Mouse (Mus musculus) hindbrain, embryonic 11.5 days (tissue): Measurements from ENCODE around the gene Emid1. TPM values are rescaled to one million over a fixed set of nuclear protein-coding genes. Genes with fewer than 3 reads are reported as not detected.

Source experiments
- ATAC-seq: fragments of 200-750 bp; cut with Nextera tagmentation; 2 replicates; pipeline ENCODE4 v1.8.0; 2017; ENCODE audit warnings: mild to moderate bottlenecking, moderate TSS enrichment, moderate library complexity; ENCODE audit not compliant: low FRiP score
- DNase-seq: peaks from one replicate; pipeline ENCODE4 v3.0.0-alpha.2; 2015; ENCODE audit warnings: low spot score
- H3K27ac ChIP-seq: fragments of 300-500 bp; sonication (generic); 2 replicates; pipeline ENCODE4 v1.5.1; 2014; ENCODE audit warnings: mild to moderate bottlenecking, low read depth, low read length
- H3K27me3 ChIP-seq: fragments of 300-500 bp; sonication (generic); 2 replicates; pipeline ENCODE4 v1.6.1; 2014; ENCODE audit warnings: mild to moderate bottlenecking, low read length, moderate library complexity, mixed read lengths; ENCODE audit not compliant: control insufficient read depth, insufficient read depth
- H3K36me3 ChIP-seq: fragments of 300-500 bp; sonication (generic); 2 replicates; pipeline ENCODE4 v1.6.1; 2014; ENCODE audit warnings: mild to moderate bottlenecking, low read length, moderate library complexity, mixed read lengths; ENCODE audit not compliant: control insufficient read depth, insufficient read depth
- H3K4me1 ChIP-seq: fragments of 300-500 bp; sonication (generic); replicated peaks from 2 replicates; pipeline ENCODE4 v1.6.1; 2014; ENCODE audit warnings: low read length, mixed read lengths; ENCODE audit not compliant: control insufficient read depth, insufficient read depth
- H3K4me2 ChIP-seq: fragments of 300-500 bp; sonication (generic); replicated peaks from 2 replicates; pipeline ENCODE4 v1.6.1; 2014; ENCODE audit warnings: mild to moderate bottlenecking, low read depth, low read length
- H3K4me3 ChIP-seq: fragments of 300-500 bp; sonication (generic); 2 replicates; pipeline ENCODE4 v1.5.1; 2014; ENCODE audit warnings: low read depth, low read length
- H3K9ac ChIP-seq: fragments of 300-500 bp; sonication (generic); 2 replicates; pipeline ENCODE4 v1.6.1; 2014; ENCODE audit warnings: low read depth, low read length
- H3K9me3 ChIP-seq: fragments of 300-500 bp; sonication (generic); 2 replicates; pipeline ENCODE4 v1.6.1; 2016; ENCODE audit warnings: low read length; ENCODE audit not compliant: control insufficient read depth
- WGBS: fragments of 180-500 bp; shearing (Covaris S2); extraction: QIAGEN DNeasy Blood & Tissue Kit; methylation state at CpG from one replicate; pipeline ENCODE4 v1.1.7; 2014; 5-methylcytosine and 5-hydroxymethylcytosine counted together
- polyA plus RNA-seq: library from polyadenylated mRNA; unstranded; fragments of >200 nt; fragmentation: Nextera tagmentation; extraction: Ambion mirVana; gene quantifications from 2 replicates; pipeline ENCODE4 v1.2.1, GENCODE M21; 2014

The Emid1 gene
- polyA plus RNA-seq, 1 experiment from 2014 or later: 19.2 TPM

DNA sequence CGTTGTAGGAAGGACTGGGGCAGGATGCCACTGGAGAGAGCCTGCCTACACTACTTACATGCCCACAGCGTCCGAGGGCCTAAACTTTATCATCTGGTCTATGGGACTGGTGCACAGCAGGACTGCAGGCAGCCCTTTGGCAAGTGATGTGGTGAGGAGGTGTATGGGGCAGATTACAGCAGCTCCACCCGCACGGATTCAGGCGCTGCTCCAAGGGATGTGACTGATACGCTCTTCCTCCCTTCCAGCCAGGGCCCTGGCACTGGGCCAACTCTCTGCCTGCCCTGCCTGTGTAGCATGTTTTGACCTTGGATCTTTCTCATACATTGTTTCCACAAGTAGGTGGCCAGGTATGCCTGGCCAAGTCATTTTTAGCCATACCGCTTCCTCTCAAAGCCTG, 11.4 kb downstream of the Emid1 start:
- Histone ChIP-seq H3K4me1 (no peaks in the 10 kb centered on the region), H3K4me2 (no peak overlapping the region), H3K4me3 (no peak overlapping the region), H3K36me3 (no peaks in the 10 kb centered on the region), H3K27ac (no peak overlapping the region), H3K27me3 (no peaks in the 10 kb centered on the region), H3K9me3 (no peaks in the 10 kb centered on the region), H3K9ac (no peak overlapping the region)
- DNase-seq (no peak), ATAC-seq (no peak)
- WGBS: 73% methylated on average over 8 of the region's 8 CpGs

GRCm38 (mm10) chr11:5139372-5139771, 12.7 kb downstream of the Emid1 start:
- no peaks in the 10 kb centered on the region for H3K4me1 ChIP-seq
- no peak for DNase-seq
- H3K36me3 ChIP-seq: no peaks in the 10 kb centered on the region
- no peak overlapping the region for H3K9ac ChIP-seq
- H3K4me3 ChIP-seq: no peak overlapping the region
- no peaks in the 10 kb centered on the region for H3K27me3 ChIP-seq
- H3K27ac ChIP-seq: no peak overlapping the region
- ATAC-seq: no peak
- H3K9me3 ChIP-seq: no peaks in the 10 kb centered on the region
- 70% methylated on average over 9 of the region's 9 CpGs for WGBS
- no peak overlapping the region for H3K4me2 ChIP-seq

- no peak overlapping the region for H3K4me2 ChIP-seq
- no peak overlapping the region for H3K27ac ChIP-seq
- H3K9me3 ChIP-seq: no peaks in the 10 kb centered on the region
- H3K27me3 ChIP-seq: no peaks in the 10 kb centered on the region
- no peak overlapping the region for H3K9ac ChIP-seq
- WGBS: 89% methylated on average over 2 of the region's 2 CpGs
- no peak for DNase-seq
- no peak overlapping the region for H3K4me3 ChIP-seq
- no peaks in the 10 kb centered on the region for H3K4me1 ChIP-seq
- H3K36me3 ChIP-seq: no peaks in the 10 kb centered on the region
- ATAC-seq: no peak
Observed at GRCm38 (mm10) chr11:5138642-5139041, 13.4 kb downstream of the Emid1 start.

GRCm38 (mm10) chr11:5135914-5136313, 16.1 kb downstream of the Emid1 start:
- DNase-seq: no peak
- Histone ChIP-seq H3K4me1 (no peaks in the 10 kb centered on the region), H3K27me3 (no peaks in the 10 kb centered on the region), H3K27ac (no peak overlapping the region), H3K36me3 (no peaks in the 10 kb centered on the region), H3K9me3 (no peaks in the 10 kb centered on the region), H3K4me3 (no peak overlapping the region), H3K4me2 (no peak overlapping the region), H3K9ac (no peak overlapping the region)
- no peak for ATAC-seq
- WGBS: 73% methylated on average over 11 of the region's 11 CpGs

DNA sequence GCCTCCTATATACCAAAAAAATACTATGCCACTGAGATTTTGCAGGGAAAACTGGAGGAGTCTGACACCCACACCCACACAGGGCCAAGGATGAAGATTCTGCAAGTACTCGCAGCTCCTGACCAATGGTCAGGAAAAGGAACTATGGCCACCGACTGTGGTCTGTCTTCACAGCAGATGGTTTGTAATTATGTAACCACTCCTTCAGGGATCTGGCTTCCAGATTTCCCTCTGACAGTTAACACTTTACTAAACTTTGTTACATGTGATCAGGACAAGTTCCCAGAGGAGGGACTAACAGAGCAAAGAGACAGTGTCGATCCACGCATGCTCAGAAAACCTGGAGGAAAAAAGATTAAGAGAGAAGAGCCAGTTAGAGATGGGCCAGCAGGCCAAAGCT, 19.3 kb downstream of the Emid1 start:
- H3K4me1 ChIP-seq: peaks cover 13% of the 10 kb centered on the region
- H3K27me3 ChIP-seq: no peaks in the 10 kb centered on the region
- H3K36me3 ChIP-seq: no peaks in the 10 kb centered on the region
- no peak overlapping the region for H3K4me2 ChIP-seq
- ATAC-seq (no peak), DNase-seq (no peak)
- no peak overlapping the region for H3K27ac ChIP-seq
- H3K9me3 ChIP-seq: no peaks in the 10 kb centered on the region
- H3K4me3 ChIP-seq: no peak overlapping the region
- H3K9ac ChIP-seq: no peak overlapping the region
- 82% methylated on average over 4 of the region's 4 CpGs for WGBS

- Histone ChIP-seq H3K4me1 (peaks cover 13% of the 10 kb centered on the region), H3K9me3 (no peaks in the 10 kb centered on the region), H3K27me3 (no peaks in the 10 kb centered on the region), H3K27ac (peak overlapping the region; percentile 85; the same call in 1 of the 2 replicates), H3K9ac (no peak overlapping the region), H3K4me2 (no peak overlapping the region; the same call in 1 of the 2 replicates), H3K4me3 (no peak overlapping the region), H3K36me3 (no peaks in the 10 kb centered on the region)
- DNase-seq (no peak), ATAC-seq (peak; percentile 33; the same call in 1 of the 2 replicates)
- 58% methylated on average over 4 of the region's 4 CpGs for WGBS
Observed at GRCm38 (mm10) chr11:5130111-5130665, 21.9 kb downstream of the Emid1 start.

GRCm38 (mm10) chr11:5129035-5129480, 23.0 kb downstream of the Emid1 start:
- Histone ChIP-seq H3K9me3 (no peaks in the 10 kb centered on the region), H3K4me3 (no peak overlapping the region), H3K27me3 (no peaks in the 10 kb centered on the region), H3K4me2 (peak overlapping the region; percentile 20; the same call in 1 of the 2 replicates), H3K36me3 (no peaks in the 10 kb centered on the region), H3K4me1 (peaks cover 13% of the 10 kb centered on the region), H3K9ac (peak overlapping the region; percentile 20; the same call in 1 of the 2 replicates), H3K27ac (peak overlapping the region; percentile 85)
- peak; percentile 58 for DNase-seq
- 19% methylated on average over 5 of the region's 5 CpGs for WGBS
- ATAC-seq: peak; percentile 88

DNA sequence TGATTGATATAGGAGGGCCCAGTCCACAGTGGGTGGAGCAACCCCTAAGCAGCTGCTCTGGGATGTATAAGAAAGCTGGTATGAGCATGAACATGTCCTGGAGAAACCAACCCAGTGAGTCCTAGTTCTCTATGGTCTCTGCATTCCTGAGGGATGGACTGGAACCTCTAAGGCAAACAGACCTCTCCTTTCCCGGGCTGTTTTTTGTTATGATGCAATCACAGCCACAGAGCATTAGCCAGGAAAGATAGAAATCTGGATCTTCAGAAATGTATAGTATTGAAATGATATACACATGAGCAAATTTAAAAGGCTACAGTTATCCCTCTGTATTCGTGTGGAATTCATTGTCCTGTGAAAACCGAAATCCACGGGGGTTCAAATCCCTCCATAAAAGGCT, 26.3 kb downstream of the Emid1 start:
- Histone ChIP-seq H3K9ac (no peak overlapping the region), H3K9me3 (no peaks in the 10 kb centered on the region), H3K27me3 (no peaks in the 10 kb centered on the region), H3K4me1 (peaks cover 13% of the 10 kb centered on the region), H3K4me2 (no peak overlapping the region), H3K4me3 (no peak overlapping the region), H3K27ac (no peak overlapping the region), H3K36me3 (no peaks in the 10 kb centered on the region)
- ATAC-seq: no peak
- no peak for DNase-seq
- 77% methylated on average over 4 of the region's 4 CpGs for WGBS

DNA sequence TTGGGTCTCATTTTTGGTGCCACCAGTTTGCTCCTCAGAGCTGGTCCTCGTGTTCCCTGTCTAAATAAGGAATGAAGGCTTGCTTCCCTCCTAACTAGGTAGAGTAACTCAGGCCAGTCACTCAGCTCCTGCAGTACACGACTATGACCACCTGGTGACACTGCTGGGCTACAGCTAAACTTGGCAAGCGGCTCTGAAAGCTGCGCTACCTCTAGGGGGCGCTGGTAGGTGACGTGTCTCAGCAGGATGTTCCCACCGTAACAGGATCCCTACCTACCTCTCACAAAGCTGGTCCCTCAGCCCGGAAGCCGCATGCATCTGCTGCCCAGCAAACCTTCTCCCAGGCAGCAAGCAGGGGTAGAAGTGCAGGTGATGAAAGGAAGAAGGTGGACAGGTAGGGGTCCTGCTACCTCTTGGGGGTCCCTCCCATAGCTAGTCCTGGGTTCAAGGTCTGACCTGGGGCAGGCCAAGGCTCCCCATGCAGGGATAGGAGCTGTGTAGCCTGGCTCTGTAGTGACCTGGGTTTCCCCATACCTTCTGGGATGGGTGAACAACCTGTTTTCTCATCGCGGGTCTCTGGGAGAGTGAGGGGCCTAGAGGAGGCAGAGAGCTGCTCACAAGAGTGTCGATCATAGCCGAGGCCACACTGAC, 37.0 kb downstream of the Emid1 start:
- H3K4me2 ChIP-seq: no peak overlapping the region
- no peak overlapping the region for H3K9ac ChIP-seq
- 26% methylated on average over 13 of the region's 13 CpGs for WGBS
- ATAC-seq: peak; percentile 51
- peak; percentile 94 for DNase-seq
- H3K4me1 ChIP-seq: no peaks in the 10 kb centered on the region
- no peaks in the 10 kb centered on the region for H3K9me3 ChIP-seq
- H3K27ac ChIP-seq: no peak overlapping the region
- H3K36me3 ChIP-seq: no peaks in the 10 kb centered on the region
- H3K27me3 ChIP-seq: no peaks in the 10 kb centered on the region
- H3K4me3 ChIP-seq: no peak overlapping the region
